8 mouse cellular contexts compared by ENCODE assay signal in the genomic region with DNA sequence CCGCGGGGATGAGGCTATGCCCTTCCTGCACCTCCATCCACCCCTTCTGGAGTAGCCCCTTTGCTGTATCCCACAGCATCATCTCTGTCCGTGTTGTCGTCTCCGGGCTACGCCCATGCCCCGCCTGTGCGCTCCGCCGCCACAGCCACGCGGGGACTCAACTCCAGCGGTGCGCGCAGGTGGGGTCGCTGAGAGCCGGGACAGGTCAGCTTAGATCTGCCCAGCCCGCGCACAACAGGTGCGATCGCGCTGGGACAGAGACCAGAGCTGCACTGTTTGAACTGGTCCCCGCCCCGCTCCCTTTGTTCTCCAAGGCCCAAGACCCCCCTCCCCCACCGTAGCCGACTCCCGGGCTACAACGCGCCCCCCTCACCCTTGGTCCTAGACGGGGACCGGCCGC. TPM values are rescaled to one million over a fixed set of nuclear protein-coding genes. Genes with fewer than 3 reads are reported as not detected.
DNase-seq lines count a peak whose midpoint lies in the region; ATAC-seq and TF ChIP-seq lines count a peak whose summit lies in the region.

No protein-coding gene starts in this region.

- peak overlapping the region; percentile 96 for H3K4me2 ChIP-seq in heart, embryonic 15.5 days
- peak overlapping the region; percentile 99 for H3K4me2 ChIP-seq in liver, embryonic 12.5 days

- no peaks in the 10 kb centered on the region for H3K27me3 ChIP-seq in thymus, adult 2 months (ENCODE audit: control insufficient read depth, insufficient read depth, low read length)
- H3K27me3 ChIP-seq in heart, embryonic 15.5 days = no peaks in the 10 kb centered on the region
- no peaks in the 10 kb centered on the region for H3K27me3 ChIP-seq in liver, embryonic 12.5 days (replicated peaks)
- no peaks in the 10 kb centered on the region for H3K27me3 ChIP-seq in small intestine, adult 2 months (ENCODE audit: control insufficient read depth, insufficient read depth, low read length)

- peaks cover 4% of the 10 kb centered on the region for H3K4me1 ChIP-seq in thymus, adult 2 months (replicated peaks; ENCODE audit: control insufficient read depth, insufficient read depth, low read length)
- peaks cover 33% of the 10 kb centered on the region for H3K4me1 ChIP-seq in heart, embryonic 15.5 days (replicated peaks)
- peaks cover 30% of the 10 kb centered on the region for H3K4me1 ChIP-seq in liver, embryonic 12.5 days
- H3K4me1 ChIP-seq in small intestine, adult 2 months (ENCODE audit: control insufficient read depth, insufficient read depth, insufficient read length, low read length) = peaks cover 18% of the 10 kb centered on the region

- WGBS in thymus, adult 2 months = under 1% methylated on average over 32 of the region's 32 CpGs
- under 1% methylated on average over 32 of the region's 32 CpGs for WGBS in heart, embryonic 15.5 days
- 1% methylated on average over 31 of the region's 32 CpGs for WGBS in liver, embryonic 12.5 days (ENCODE audit: insufficient replicate concordance)
- under 1% methylated on average over 32 of the region's 32 CpGs for WGBS in small intestine, adult 2 months

- H3K27ac ChIP-seq in thymus, adult 2 months (ENCODE audit: control insufficient read depth, insufficient read depth, low read length) = no peak overlapping the region
- H3K27ac ChIP-seq in heart, embryonic 15.5 days = peak overlapping the region; percentile 67
- peak overlapping the region; percentile 64 for H3K27ac ChIP-seq in liver, embryonic 12.5 days
- no peak overlapping the region for H3K27ac ChIP-seq in small intestine, adult 2 months (ENCODE audit: insufficient read depth, low read depth, low read length)

- no peaks in the 10 kb centered on the region for H3K9me3 ChIP-seq in heart, embryonic 15.5 days (replicated peaks)
- H3K9me3 ChIP-seq in liver, embryonic 12.5 days (replicated peaks) = no peaks in the 10 kb centered on the region

- TF ChIP-seq CTCF in thymus, adult 2 months (IDR thresholded peaks at IDR 0.05; ENCODE audit: borderline replicate concordance, control insufficient read depth, extremely low read depth, insufficient read depth, low read length, poor library complexity) = peak; percentile 2; the same call in 1 of the 2 replicates
- TF ChIP-seq CTCF in small intestine, adult 2 months (IDR thresholded peaks at IDR 0.05; ENCODE audit: extremely low read depth, insufficient read length, insufficient replicate concordance, low read depth, low read length) = no peak

- H3K36me3 ChIP-seq in thymus, adult 2 months (ENCODE audit: control insufficient read depth, insufficient read depth, low read length) = no peaks in the 10 kb centered on the region
- peaks cover 52% of the 10 kb centered on the region for H3K36me3 ChIP-seq in heart, embryonic 15.5 days
- H3K36me3 ChIP-seq in liver, embryonic 12.5 days = peaks cover 72% of the 10 kb centered on the region
- H3K36me3 ChIP-seq in small intestine, adult 2 months (ENCODE audit: control insufficient read depth, insufficient read depth, low read length) = peaks cover 28% of the 10 kb centered on the region

- peak overlapping the region; percentile 71 for H3K9ac ChIP-seq in heart, embryonic 15.5 days
- peak overlapping the region; percentile 70 for H3K9ac ChIP-seq in liver, embryonic 12.5 days

- peak; percentile 55 to 63 for DNase-seq in frontal cortex, postnatal 10 days (ENCODE audit: low spot score in 2 of 2)
- DNase-seq in thymus, adult 2 months = no peak
- DNase-seq in thymus, postnatal 25 days = no peak
- no peak for DNase-seq in layer of hippocampus, postnatal 36 days

- no peak for TF ChIP-seq POLR2A in thymus, adult 2 months (IDR thresholded peaks at IDR 0.05; ENCODE audit: control insufficient read depth, extremely low read depth, insufficient read depth, low read length, poor library complexity)
- no peak for TF ChIP-seq POLR2A in small intestine, adult 2 months (IDR thresholded peaks at IDR 0.05; ENCODE audit: low read depth, low read length)

- H3K4me3 ChIP-seq in thymus, adult 2 months (ENCODE audit: control insufficient read depth, insufficient read depth, low read length) = peak overlapping the region; percentile 54
- peak overlapping the region; percentile 79 for H3K4me3 ChIP-seq in heart, embryonic 15.5 days
- H3K4me3 ChIP-seq in liver, embryonic 12.5 days = peak overlapping the region; percentile 64
- peak overlapping the region; percentile 61 for H3K4me3 ChIP-seq in small intestine, adult 2 months (ENCODE audit: low read depth, low read length)

- no peak for ATAC-seq in frontal cortex, adult (ENCODE audit: low TSS enrichment)
- peak; percentile 58; the same call in 1 of the 2 replicates for ATAC-seq in heart, embryonic 15.5 days (replicated peaks; ENCODE audit: insufficient number of reproducible peaks, insufficient read depth, low FRiP score, low read depth)
- peak; percentile 64 for ATAC-seq in liver, embryonic 12.5 days

RNA-seq across cellular contexts. Expression of gene Ctxn1, which starts 0.4 kb away (rescaled TPM):
- polyA plus RNA-seq in thymus, adult 2 months (2012; rRNA removed) = 22.5 and 27.0 TPM in 2 replicates
- 27.8 and 37.3 TPM in 2 replicates for polyA plus RNA-seq in heart, embryonic 15.5 days (2015; fragmentation: Nextera tagmentation; extraction: Ambion mirVana)
- polyA plus RNA-seq in liver, embryonic 12.5 days (2016; fragmentation: Nextera tagmentation; extraction: Ambion mirVana) = 5.5 and 7.1 TPM in 2 replicates
- polyA plus RNA-seq in small intestine, adult 2 months (2012; rRNA removed) = 14.1 and 18.5 TPM in 2 replicates
- 100 to 1,000 TPM; 500 to 555 TPM for total RNA-seq in layer of hippocampus, postnatal 36 days (2021)

RNA-seq across cellular contexts. Expression of gene Snapc2, which starts 5.8 kb away (rescaled TPM):
- 40.8 and 45.1 TPM in 2 replicates for polyA plus RNA-seq in thymus, adult 2 months (2012; rRNA removed)
- 37.7 and 47.0 TPM in 2 replicates for polyA plus RNA-seq in heart, embryonic 15.5 days (2015; fragmentation: Nextera tagmentation; extraction: Ambion mirVana)
- 26.3 and 27.2 TPM in 2 replicates for polyA plus RNA-seq in liver, embryonic 12.5 days (2016; fragmentation: Nextera tagmentation; extraction: Ambion mirVana)
- 15.0 and 22.6 TPM in 2 replicates for polyA plus RNA-seq in small intestine, adult 2 months (2012; rRNA removed)
- 10 to 100 TPM; 22.3 to 26.2 TPM for total RNA-seq in layer of hippocampus, postnatal 36 days (2021)

RNA-seq across cellular contexts. Expression of gene Tgfbr3l, which starts 10.7 kb away (rescaled TPM):
- 56.4 and 69.7 TPM in 2 replicates for polyA plus RNA-seq in thymus, adult 2 months (2012; rRNA removed)
- polyA plus RNA-seq in heart, embryonic 15.5 days (2015; fragmentation: Nextera tagmentation; extraction: Ambion mirVana) = 3.0 and 3.3 TPM in 2 replicates
- 1.3 and 1.4 TPM in 2 replicates for polyA plus RNA-seq in liver, embryonic 12.5 days (2016; fragmentation: Nextera tagmentation; extraction: Ambion mirVana)
- 17.2 and 60.2 TPM in 2 replicates for polyA plus RNA-seq in small intestine, adult 2 months (2012; rRNA removed)
- total RNA-seq in layer of hippocampus, postnatal 36 days (2021) = 10 to 100 TPM; 13.8 to 14.0 TPM

RNA-seq across cellular contexts. Expression of gene Timm44, which starts 17.0 kb away (rescaled TPM):
- polyA plus RNA-seq in thymus, adult 2 months (2012; rRNA removed) = 84.4 and 88.0 TPM in 2 replicates
- 59.5 and 60.2 TPM in 2 replicates for polyA plus RNA-seq in heart, embryonic 15.5 days (2015; fragmentation: Nextera tagmentation; extraction: Ambion mirVana)
- polyA plus RNA-seq in liver, embryonic 12.5 days (2016; fragmentation: Nextera tagmentation; extraction: Ambion mirVana) = 53.0 and 54.4 TPM in 2 replicates
- polyA plus RNA-seq in small intestine, adult 2 months (2012; rRNA removed) = 51.6 and 65.2 TPM in 2 replicates
- total RNA-seq in layer of hippocampus, postnatal 36 days (2021) = 10 to 100 TPM; 62.6 to 72.6 TPM

RNA-seq across cellular contexts. Expression of gene Gm49320, which starts 20.0 kb away (rescaled TPM):
- 2.6 and 4.6 TPM in 2 replicates for polyA plus RNA-seq in thymus, adult 2 months (2012; rRNA removed)
- polyA plus RNA-seq in heart, embryonic 15.5 days (2015; fragmentation: Nextera tagmentation; extraction: Ambion mirVana) = 0.34 and 0.79 TPM in 2 replicates
- 0.18 and 0.43 TPM in 2 replicates for polyA plus RNA-seq in liver, embryonic 12.5 days (2016; fragmentation: Nextera tagmentation; extraction: Ambion mirVana)
- polyA plus RNA-seq in small intestine, adult 2 months (2012; rRNA removed) = 0.93 and 1.1 TPM in 2 replicates
- under 1 TPM; 0.15 to 0.68 TPM for total RNA-seq in layer of hippocampus, postnatal 36 days (2021)

Comparison
In these comparisons a context has a peak if more than half of its experiments do, and no peak if none do; other contexts are left out.
1. DNase-seq: peak in frontal cortex, postnatal 10 days (2 of 2); none in thymus, adult 2 months (single experiment), thymus, postnatal 25 days (single experiment) and layer of hippocampus, postnatal 36 days (0 of 2).
2. H3K27ac ChIP-seq: peak in heart, embryonic 15.5 days (single experiment) and liver, embryonic 12.5 days (single experiment); none in thymus, adult 2 months (single experiment) and small intestine, adult 2 months (single experiment).
3. Peak in every context shown above with its lines, with median percentiles within 50 percentile points of each other: H3K4me3 ChIP-seq.